Mouse (Mus musculus) spleen, postnatal 4 days (tissue): ENCODE measurements around the gene Atp6v0b.

ENCODE experiments used
- DNase-seq, 2 experiments: peaks; one replicate each; pipeline ENCODE4 v3.0.0; 2022; ENCODE audit warnings: low spot score in 2 of 2

Atp6v0b gene

GRCm38 (mm10) chr4:117887133-117887532, at the start of gene Atp6v0b:
Gene Atp6v0b, minus strand, starts transcription at chr4:117887333.
- peak; percentile 93 to 96 for DNase-seq

- DNase-seq = no peak
These were observed 46.9 kb upstream of the Atp6v0b start for GRCm38 (mm10) chr4:117934081-117934480.

- no peak for DNase-seq
These were observed 46.1 kb upstream of the Atp6v0b start for GRCm38 (mm10) chr4:117933248-117933647.

- DNase-seq = peak; percentile 37 to 73
These were observed 42.3 kb upstream of the Atp6v0b start, which contains the start of gene Artn for GRCm38 (mm10) chr4:117929391-117929881. Gene Artn, minus strand, starts transcription at chr4:117929763.

- DNase-seq = peak; percentile 80 to 85
These were observed 41.6 kb upstream of the Atp6v0b start for GRCm38 (mm10) chr4:117928699-117929241.

- peak; percentile 29 to 76 for DNase-seq
These were observed 41.1 kb upstream of the Atp6v0b start for GRCm38 (mm10) chr4:117928234-117928633.

- DNase-seq = peak; percentile 28 to 75
These were observed 39.7 kb upstream of the Atp6v0b start for GRCm38 (mm10) chr4:117926545-117927482.

- no peak for DNase-seq
These were observed 37.8 kb upstream of the Atp6v0b start for GRCm38 (mm10) chr4:117924916-117925315.

GRCm38 (mm10) chr4:117923450-117923849, 36.3 kb upstream of the Atp6v0b start:
- DNase-seq = no peak

GRCm38 (mm10) chr4:117921358-117921757, 34.2 kb upstream of the Atp6v0b start:
- DNase-seq = no peak

GRCm38 (mm10) chr4:117918762-117919161, 31.6 kb upstream of the Atp6v0b start:
- DNase-seq = no peak

GRCm38 (mm10) chr4:117918261-117918660, 31.1 kb upstream of the Atp6v0b start:
- DNase-seq = no peak

- DNase-seq = no peak
These were observed 30.7 kb upstream of the Atp6v0b start for GRCm38 (mm10) chr4:117917847-117918246.

GRCm38 (mm10) chr4:117917402-117917801, 30.3 kb upstream of the Atp6v0b start:
- DNase-seq = no peak

GRCm38 (mm10) chr4:117916386-117916785, 29.3 kb upstream of the Atp6v0b start:
- DNase-seq = no peak

- DNase-seq = no peak
These were observed 28.5 kb upstream of the Atp6v0b start for GRCm38 (mm10) chr4:117915489-117916105.

GRCm38 (mm10) chr4:117914591-117915442, 27.7 kb upstream of the Atp6v0b start, which contains the start of gene Ipo13:
Gene Ipo13, minus strand, starts transcription at chr4:117914999.
- peak; percentile 91 to 95 for DNase-seq

- DNase-seq = peak in 1 of 2 experiments; percentile 22
These were observed 26.9 kb upstream of the Atp6v0b start for GRCm38 (mm10) chr4:117914031-117914430.

- DNase-seq = peak in 1 of 2 experiments; percentile 12
These were observed 26.3 kb upstream of the Atp6v0b start for GRCm38 (mm10) chr4:117913421-117913820.

GRCm38 (mm10) chr4:117912685-117913273, 25.6 kb upstream of the Atp6v0b start:
- no peak for DNase-seq

GRCm38 (mm10) chr4:117912131-117912561, 25.0 kb upstream of the Atp6v0b start:
- peak in 1 of 2 experiments; percentile 11 for DNase-seq
